ENCODE assay signal across 30 mouse cellular contexts in genomic region chrX:142693256-142693655, GRCm38 (mm10). TPM values are rescaled to one million over a fixed set of nuclear protein-coding genes. Genes with fewer than 3 reads are reported as not detected.
DNase-seq lines count a peak whose midpoint lies in the region; ATAC-seq lines count a peak whose summit lies in the region.
"Had no signal": no experiment of that assay in that cellular context is flagged by ENCODE, and none has a peak within 500 bp of the region (broad histone marks: within the 10 kb centered on the region; RNA-seq: fewer than 3 reads in every experiment).

No protein-coding gene starts in this region.

- no peak for ATAC-seq in cerebellum, adult (ENCODE audit: insufficient number of reproducible peaks, low FRiP score, low TSS enrichment)
- ATAC-seq in forebrain, embryonic 15.5 days (replicated peaks) = no peak
- ATAC-seq: forebrain, embryonic 16.5 days; hindbrain, postnatal 0 days; inflammation-experienced regulatory T-cells, adult 6 months; intestine, embryonic 16.5 days; Patski had no signal

- no peaks in the 10 kb centered on the region for H3K27me3 ChIP-seq in forebrain, embryonic 15.5 days
- H3K27me3 ChIP-seq: CH12.LX; heart, embryonic 15.5 days had no signal

- WGBS in forebrain, embryonic 15.5 days = 53% methylated on average over 2 of the region's 2 CpGs

- no peaks in the 10 kb centered on the region; the same call in 1 of the 2 replicates for H3K4me1 ChIP-seq in forebrain, embryonic 15.5 days
- H3K4me1 ChIP-seq: embryonic facial prominence, embryonic 10.5 days; forebrain, embryonic 12.5 days had no signal

- H3K27ac ChIP-seq in forebrain, embryonic 15.5 days (replicated peaks) = no peak overlapping the region
- H3K27ac ChIP-seq: embryonic facial prominence, embryonic 10.5 days; embryonic facial prominence, embryonic 13.5 days; forebrain, embryonic 12.5 days; heart, embryonic 15.5 days; hindbrain, embryonic 14.5 days; hindbrain, postnatal 0 days had no signal

- H3K9me3 ChIP-seq in forebrain, embryonic 15.5 days = no peaks in the 10 kb centered on the region
- H3K9me3 ChIP-seq: embryonic facial prominence, embryonic 10.5 days; embryonic facial prominence, embryonic 13.5 days; forebrain, embryonic 12.5 days; G1E; heart, embryonic 15.5 days had no signal

- DNase-seq in cerebellum, adult 18-20 months = peak; percentile 27 to 50
- no peak for DNase-seq in cerebellum, adult 8-10 months
- peak; percentile 39 to 53 for DNase-seq in cerebellum, postnatal 10 days
- peak; percentile 39 to 56 for DNase-seq in cerebellum, postnatal 14 days
- DNase-seq in urinary bladder, adult 18-20 months (ENCODE audit: low spot score in 2 of 2) = no peak
- DNase-seq: adrenal gland, postnatal 10 days; adrenal gland, postnatal 36 days; B cell, adult 2 months; embryo, embryonic 11 days; gastrocnemius, postnatal 10 days; gastrocnemius, postnatal 36 days; heart, postnatal 10 days; heart, postnatal 36 days; kidney, adult 2 months had no signal

- H3K4me3 ChIP-seq in forebrain, embryonic 15.5 days = no peak overlapping the region
- H3K4me3 ChIP-seq: embryonic facial prominence, embryonic 10.5 days; embryonic facial prominence, embryonic 13.5 days; erythroblast, embryonic 14.5 days; forebrain, embryonic 12.5 days; heart, embryonic 15.5 days had no signal

- no peak overlapping the region for H3K4me2 ChIP-seq in forebrain, embryonic 15.5 days (replicated peaks)
- H3K4me2 ChIP-seq: embryonic facial prominence, embryonic 13.5 days; forebrain, embryonic 12.5 days; heart, embryonic 11.5 days; heart, embryonic 15.5 days; hindbrain, embryonic 14.5 days had no signal

- no peaks in the 10 kb centered on the region for H3K36me3 ChIP-seq in forebrain, embryonic 15.5 days
- H3K36me3 ChIP-seq: forebrain, embryonic 12.5 days; heart, embryonic 15.5 days had no signal

- no peak overlapping the region for H3K9ac ChIP-seq in forebrain, embryonic 15.5 days (replicated peaks)
- H3K9ac ChIP-seq: embryonic facial prominence, embryonic 13.5 days; forebrain, embryonic 12.5 days; heart, embryonic 15.5 days; hindbrain, embryonic 14.5 days had no signal

RNA-seq across cellular contexts. Expression of gene Tmem164, which starts 12.1 kb away (rescaled TPM):
- 22.9 and 23.8 TPM in 2 replicates for polyA plus RNA-seq in forebrain, embryonic 15.5 days (2015; fragmentation: Nextera tagmentation; extraction: Ambion mirVana)

Comparison
In these comparisons a context has a peak if more than half of its experiments do, and no peak if none do; other contexts are left out.
1. DNase-seq: peak in cerebellum, adult 18-20 months (2 of 2), cerebellum, postnatal 10 days (2 of 2) and cerebellum, postnatal 14 days (2 of 2); none in cerebellum, adult 8-10 months (single experiment) and urinary bladder, adult 18-20 months (0 of 2).